Mouse (Mus musculus) lung, adult 2 months (tissue): Measurements from ENCODE around the gene Mcoln3.

Experiments
- CTCF ChIP-seq: fragments of 200-500 bp; IDR thresholded peaks from 2 replicates; pipeline ENCODE4 v1.5.1; 2011; ENCODE audit warnings: mild to moderate bottlenecking, low read length, control low read depth; ENCODE audit not compliant: insufficient read depth
- POLR2A ChIP-seq: fragments of 200-500 bp; IDR thresholded peaks from 2 replicates; pipeline ENCODE4 v1.6.1; 2011; ENCODE audit warnings: low read depth, mild to moderate bottlenecking, control low read depth, low read length, borderline replicate concordance; ENCODE audit errors: extremely low read depth

- TF ChIP-seq CTCF, result no peak
- TF ChIP-seq POLR2A, result no peak
Observed at GRCm38 (mm10) chr3:146110358-146110757, 6.9 kb upstream of the Mcoln3 start.
